Mouse (Mus musculus): ENCODE data around the gene Suclg2. TPM values are rescaled to one million over a fixed set of nuclear protein-coding genes. Genes with fewer than 3 reads are reported as not detected.

Suclg2 gene
- polyA plus RNA-seq, 1 experiment = 90.8 TPM

GRCm38 (mm10) chr6:95485791-95486190, 232.8 kb downstream of the Suclg2 start:
- Histone ChIP-seq H3K27me3 (ENCODE audit: control insufficient read depth, insufficient read depth, low read length, poor library complexity, severe bottlenecking) (no peaks in the 10 kb centered on the region), H3K9me3 (replicated peaks; ENCODE audit: control insufficient read depth, insufficient read depth, low read length, poor library complexity, severe bottlenecking) (peaks cover 5% of the 10 kb centered on the region; the same call in 1 of the 2 replicates), H3K4me1 (ENCODE audit: control insufficient read depth, insufficient read depth, low read length) (peaks cover 2% of the 10 kb centered on the region), H3K4me3 (ENCODE audit: low read depth, low read length) (no peak overlapping the region), H3K27ac (ENCODE audit: insufficient read depth, low read length) (no peak overlapping the region), H3K9ac (ENCODE audit: low read depth, poor library complexity, severe bottlenecking) (no peak overlapping the region), H3K36me3 (ENCODE audit: control insufficient read depth, insufficient read depth, low read length, poor library complexity, severe bottlenecking) (peaks cover 3% of the 10 kb centered on the region; the same call in 1 of the 2 replicates)
- TF ChIP-seq EP300 (IDR thresholded peaks at IDR 0.05; ENCODE audit: insufficient read depth, low read depth, low read length) = no peak
- TF ChIP-seq POLR2A (IDR thresholded peaks at IDR 0.05; ENCODE audit: insufficient read depth, low read length) = no peak
- TF ChIP-seq CTCF (IDR thresholded peaks at IDR 0.05; ENCODE audit: low read depth, low read length) = no peak

GRCm38 (mm10) chr6:95484183-95484818, 234.3 kb downstream of the Suclg2 start:
- no peaks in the 10 kb centered on the region for H3K4me1 ChIP-seq (ENCODE audit: control insufficient read depth, insufficient read depth, low read length)
- H3K27ac ChIP-seq (ENCODE audit: insufficient read depth, low read length) = no peak overlapping the region
- no peaks in the 10 kb centered on the region for H3K27me3 ChIP-seq (ENCODE audit: control insufficient read depth, insufficient read depth, low read length, poor library complexity, severe bottlenecking)
- no peak overlapping the region for H3K9ac ChIP-seq (ENCODE audit: low read depth, poor library complexity, severe bottlenecking)
- peaks cover 3% of the 10 kb centered on the region; the same call in 1 of the 2 replicates for H3K36me3 ChIP-seq (ENCODE audit: control insufficient read depth, insufficient read depth, low read length, poor library complexity, severe bottlenecking)
- H3K4me3 ChIP-seq (ENCODE audit: low read depth, low read length) = no peak overlapping the region
- peaks cover 18% of the 10 kb centered on the region for H3K9me3 ChIP-seq (replicated peaks; ENCODE audit: control insufficient read depth, insufficient read depth, low read length, poor library complexity, severe bottlenecking)
- TF ChIP-seq EP300 (IDR thresholded peaks at IDR 0.05; ENCODE audit: insufficient read depth, low read depth, low read length) (no peak), POLR2A (IDR thresholded peaks at IDR 0.05; ENCODE audit: insufficient read depth, low read length) (no peak), CTCF (IDR thresholded peaks at IDR 0.05; ENCODE audit: low read depth, low read length) (no peak)

DNA sequence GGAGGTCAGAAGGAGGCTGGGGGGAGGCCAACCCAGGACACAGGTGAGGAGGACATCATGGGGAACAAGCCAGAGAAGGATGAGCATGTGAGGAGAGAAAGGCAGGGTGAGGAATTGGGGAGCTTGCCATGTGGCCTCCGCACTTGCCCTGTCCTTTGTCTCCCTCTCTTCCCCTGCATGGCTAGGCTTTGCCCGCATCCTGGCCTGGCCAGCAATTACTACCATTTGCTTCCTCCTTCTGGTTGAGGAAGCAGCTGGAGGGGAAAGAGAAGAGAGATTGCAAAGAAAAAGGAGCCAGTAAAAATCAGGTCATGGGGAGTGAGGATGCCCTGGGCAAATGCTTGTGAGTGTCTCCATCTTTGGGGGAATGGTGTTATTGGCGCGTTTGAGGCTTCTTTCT, 234.9 kb downstream of the Suclg2 start:
- no peaks in the 10 kb centered on the region for H3K4me1 ChIP-seq (ENCODE audit: control insufficient read depth, insufficient read depth, low read length)
- H3K36me3 ChIP-seq (ENCODE audit: control insufficient read depth, insufficient read depth, low read length, poor library complexity, severe bottlenecking) = no peaks in the 10 kb centered on the region
- no peak overlapping the region for H3K9ac ChIP-seq (ENCODE audit: low read depth, poor library complexity, severe bottlenecking)
- H3K4me3 ChIP-seq (ENCODE audit: low read depth, low read length) = no peak overlapping the region
- H3K27me3 ChIP-seq (ENCODE audit: control insufficient read depth, insufficient read depth, low read length, poor library complexity, severe bottlenecking) = no peaks in the 10 kb centered on the region
- H3K9me3 ChIP-seq (replicated peaks; ENCODE audit: control insufficient read depth, insufficient read depth, low read length, poor library complexity, severe bottlenecking) = peaks cover 18% of the 10 kb centered on the region
- H3K27ac ChIP-seq (ENCODE audit: insufficient read depth, low read length) = no peak overlapping the region
- TF ChIP-seq EP300 (IDR thresholded peaks at IDR 0.05; ENCODE audit: insufficient read depth, low read depth, low read length) (no peak), POLR2A (IDR thresholded peaks at IDR 0.05; ENCODE audit: insufficient read depth, low read length) (no peak), CTCF (IDR thresholded peaks at IDR 0.05; ENCODE audit: low read depth, low read length) (no peak)

GRCm38 (mm10) chr6:95483127-95483526, 235.5 kb downstream of the Suclg2 start:
- Histone ChIP-seq H3K27me3 (ENCODE audit: control insufficient read depth, insufficient read depth, low read length, poor library complexity, severe bottlenecking) (no peaks in the 10 kb centered on the region), H3K9me3 (replicated peaks; ENCODE audit: control insufficient read depth, insufficient read depth, low read length, poor library complexity, severe bottlenecking) (peaks cover 18% of the 10 kb centered on the region), H3K4me1 (ENCODE audit: control insufficient read depth, insufficient read depth, low read length) (no peaks in the 10 kb centered on the region), H3K27ac (ENCODE audit: insufficient read depth, low read length) (no peak overlapping the region), H3K9ac (ENCODE audit: low read depth, poor library complexity, severe bottlenecking) (no peak overlapping the region), H3K36me3 (ENCODE audit: control insufficient read depth, insufficient read depth, low read length, poor library complexity, severe bottlenecking) (no peaks in the 10 kb centered on the region), H3K4me3 (ENCODE audit: low read depth, low read length) (no peak overlapping the region)
- TF ChIP-seq POLR2A (IDR thresholded peaks at IDR 0.05; ENCODE audit: insufficient read depth, low read length) = no peak
- TF ChIP-seq CTCF (IDR thresholded peaks at IDR 0.05; ENCODE audit: low read depth, low read length) = no peak
- TF ChIP-seq EP300 (IDR thresholded peaks at IDR 0.05; ENCODE audit: insufficient read depth, low read depth, low read length) = no peak

DNA sequence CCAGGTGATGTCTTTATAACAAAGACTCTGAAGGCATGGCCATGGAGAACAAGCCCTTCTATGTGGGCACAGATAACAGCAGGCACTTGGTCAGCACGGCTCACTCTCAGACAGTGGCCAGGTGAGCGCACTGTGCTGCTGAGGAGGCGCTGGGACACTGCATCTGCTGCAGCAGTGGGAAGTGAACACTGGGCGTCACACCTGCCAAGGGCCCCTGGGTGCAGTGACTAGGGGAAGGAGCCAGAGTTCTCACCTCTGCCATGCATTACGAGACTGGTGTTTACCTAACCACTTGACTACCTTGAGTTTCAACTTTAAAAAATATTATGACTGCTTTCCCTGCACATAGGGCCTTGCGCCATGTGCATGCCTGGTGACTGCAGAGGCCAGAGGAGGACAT, 238.8 kb downstream of the Suclg2 start:
- TF ChIP-seq POLR2A (IDR thresholded peaks at IDR 0.05; ENCODE audit: insufficient read depth, low read length) = no peak
- no peak for TF ChIP-seq CTCF (IDR thresholded peaks at IDR 0.05; ENCODE audit: low read depth, low read length)
- no peak for TF ChIP-seq EP300 (IDR thresholded peaks at IDR 0.05; ENCODE audit: insufficient read depth, low read depth, low read length)
- H3K27ac ChIP-seq (ENCODE audit: insufficient read depth, low read length) = no peak overlapping the region
- peaks cover 24% of the 10 kb centered on the region for H3K9me3 ChIP-seq (replicated peaks; ENCODE audit: control insufficient read depth, insufficient read depth, low read length, poor library complexity, severe bottlenecking)
- no peaks in the 10 kb centered on the region for H3K4me1 ChIP-seq (ENCODE audit: control insufficient read depth, insufficient read depth, low read length)
- no peak overlapping the region for H3K9ac ChIP-seq (ENCODE audit: low read depth, poor library complexity, severe bottlenecking)
- H3K27me3 ChIP-seq (ENCODE audit: control insufficient read depth, insufficient read depth, low read length, poor library complexity, severe bottlenecking) = no peaks in the 10 kb centered on the region
- no peak overlapping the region for H3K4me3 ChIP-seq (ENCODE audit: low read depth, low read length)
- H3K36me3 ChIP-seq (ENCODE audit: control insufficient read depth, insufficient read depth, low read length, poor library complexity, severe bottlenecking) = no peaks in the 10 kb centered on the region

- H3K27me3 ChIP-seq (ENCODE audit: control insufficient read depth, insufficient read depth, low read length, poor library complexity, severe bottlenecking) = no peaks in the 10 kb centered on the region
- no peaks in the 10 kb centered on the region; the same call in 1 of the 2 replicates for H3K36me3 ChIP-seq (ENCODE audit: control insufficient read depth, insufficient read depth, low read length, poor library complexity, severe bottlenecking)
- H3K4me3 ChIP-seq (ENCODE audit: low read depth, low read length) = no peak overlapping the region
- H3K27ac ChIP-seq (ENCODE audit: insufficient read depth, low read length) = no peak overlapping the region
- no peaks in the 10 kb centered on the region for H3K4me1 ChIP-seq (ENCODE audit: control insufficient read depth, insufficient read depth, low read length)
- no peak overlapping the region for H3K9ac ChIP-seq (ENCODE audit: low read depth, poor library complexity, severe bottlenecking)
- no peak for TF ChIP-seq POLR2A (IDR thresholded peaks at IDR 0.05; ENCODE audit: insufficient read depth, low read length)
- TF ChIP-seq CTCF (IDR thresholded peaks at IDR 0.05; ENCODE audit: low read depth, low read length) = no peak
- TF ChIP-seq EP300 (IDR thresholded peaks at IDR 0.05; ENCODE audit: insufficient read depth, low read depth, low read length) = no peak
- no peaks in the 10 kb centered on the region for H3K9me3 ChIP-seq (replicated peaks; ENCODE audit: control insufficient read depth, insufficient read depth, low read length, poor library complexity, severe bottlenecking)
Observed at GRCm38 (mm10) chr6:95469521-95469920, 249.1 kb downstream of the Suclg2 start.

Data from ES-Bruce4 (cell line).